Mouse (Mus musculus): ENCODE measurements around the gene Sh3rf1.

Sh3rf1 gene

DNA sequence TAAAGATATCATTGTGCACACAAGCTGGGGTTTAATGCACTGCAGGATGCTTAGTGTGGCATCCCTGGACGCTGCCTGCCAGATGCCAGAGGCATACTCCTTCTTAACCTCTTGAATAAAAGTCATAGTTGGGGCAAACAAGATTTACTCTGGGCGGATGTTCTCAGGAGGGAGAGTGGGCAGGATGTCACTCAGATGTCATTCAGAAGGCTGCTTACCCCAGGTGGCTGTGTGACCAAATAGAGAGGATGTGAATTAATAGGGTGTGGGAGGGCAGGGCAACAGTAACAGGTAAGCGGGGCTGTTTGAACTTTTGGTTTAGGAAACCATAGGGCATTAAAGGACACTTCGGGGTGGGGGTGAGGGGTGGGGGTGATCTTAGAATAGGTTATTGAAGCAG lies 37.7 kb downstream of the Sh3rf1 start:
- no peak for DNase-seq (ENCODE audit: low read depth, low spot score)

DNA sequence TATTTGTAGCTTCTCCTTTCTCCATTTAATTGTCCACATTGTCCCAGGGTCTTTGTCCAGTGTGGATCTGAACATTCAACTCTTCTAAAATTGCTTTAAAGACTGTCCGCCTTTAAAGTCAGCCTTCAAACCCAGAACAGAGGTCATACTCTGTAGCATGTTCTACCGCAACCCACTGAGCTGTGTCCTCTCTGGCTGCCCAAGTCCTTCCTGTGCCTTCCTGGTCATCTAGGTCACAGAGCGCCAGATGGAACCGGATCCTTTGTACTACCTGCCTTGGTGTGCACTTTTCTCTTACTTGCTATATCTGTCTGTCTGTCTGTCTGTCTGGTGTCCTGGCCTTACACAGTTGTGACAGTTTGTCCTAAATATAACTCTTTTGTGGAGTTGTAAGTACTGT lies 40.0 kb downstream of the Sh3rf1 start:
- DNase-seq (ENCODE audit: low read depth, low spot score) = no peak

DNA sequence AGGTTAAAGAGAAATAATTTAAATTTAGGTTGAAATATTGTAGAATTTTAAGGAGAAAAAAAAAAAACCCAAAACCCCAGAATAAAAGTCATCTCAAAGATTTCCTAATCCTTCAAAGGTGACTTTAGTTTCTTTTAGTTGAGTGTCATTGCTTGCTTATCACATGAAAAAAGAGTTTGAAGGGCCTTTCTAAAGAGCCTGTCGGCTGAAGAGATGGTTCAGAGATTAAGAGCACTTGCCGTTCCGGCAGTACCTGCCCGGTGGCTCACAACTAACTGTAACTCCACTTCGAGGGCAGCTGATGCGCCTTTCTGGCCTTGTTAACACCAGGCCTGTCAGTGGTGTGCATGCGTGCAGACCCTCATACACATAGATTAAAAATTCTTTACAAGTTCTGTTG lies 41.2 kb downstream of the Sh3rf1 start:
- no peak for DNase-seq (ENCODE audit: low read depth, low spot score)

DNA sequence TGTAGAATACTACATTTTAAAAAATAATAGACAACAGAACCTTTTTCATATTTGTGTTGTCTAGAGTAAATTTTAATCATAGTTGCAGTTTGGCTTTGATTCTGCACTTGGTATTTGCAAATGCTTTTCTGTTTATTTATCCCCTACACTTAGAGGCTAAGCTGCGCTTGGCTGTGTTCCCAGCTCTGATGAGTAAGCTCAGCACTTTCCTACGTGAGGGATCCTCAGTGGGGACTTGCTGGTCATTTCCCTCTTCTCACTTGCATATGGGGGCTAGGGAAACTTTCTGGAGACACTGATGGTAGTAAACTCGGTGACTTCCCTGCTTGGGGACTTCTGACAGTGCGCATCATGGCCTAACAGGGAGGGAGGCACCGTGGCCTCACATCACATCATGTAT lies 41.7 kb downstream of the Sh3rf1 start:
- no peak for DNase-seq (ENCODE audit: low read depth, low spot score)

DNA sequence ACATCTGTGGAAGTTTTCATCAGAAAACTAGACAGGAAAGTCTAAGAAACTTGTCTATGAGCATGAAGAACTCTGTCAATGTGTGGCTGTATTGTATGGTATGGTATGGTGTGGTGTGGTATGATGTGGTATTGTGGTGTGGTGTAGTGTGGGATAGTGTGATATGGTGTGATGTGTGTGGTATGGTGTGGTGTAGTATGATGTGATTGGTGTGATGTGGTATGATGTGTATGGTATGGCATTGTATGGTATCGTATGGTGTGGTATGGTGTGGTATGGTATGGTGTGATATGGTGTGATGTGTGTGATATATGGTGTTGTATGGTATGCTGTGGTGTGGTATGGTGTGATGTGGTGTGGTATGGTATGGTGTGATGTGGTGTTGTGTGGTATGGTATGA lies 43.4 kb downstream of the Sh3rf1 start:
- DNase-seq (ENCODE audit: low read depth, low spot score) = no peak

DNA sequence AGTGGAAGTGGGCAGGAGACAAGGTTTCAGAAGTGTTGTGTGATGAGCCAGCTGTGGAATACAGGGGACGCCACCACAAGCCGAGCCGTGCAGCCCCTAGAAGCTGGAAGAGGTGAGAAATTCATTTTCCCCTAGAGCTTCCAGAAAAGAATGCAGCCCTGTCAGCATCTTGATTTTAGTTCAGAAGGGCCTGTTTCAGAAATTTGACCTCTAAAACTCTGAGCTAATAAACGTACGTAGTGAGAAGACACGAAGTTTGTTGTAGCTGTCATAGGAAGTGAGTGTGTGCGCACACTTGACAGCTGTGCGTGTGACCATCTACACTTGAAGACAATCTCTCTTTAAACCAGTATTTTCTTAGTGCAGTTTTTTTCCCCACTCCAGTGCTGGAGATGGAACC lies 44.0 kb downstream of the Sh3rf1 start:
- DNase-seq (ENCODE audit: low read depth, low spot score) = no peak

DNA sequence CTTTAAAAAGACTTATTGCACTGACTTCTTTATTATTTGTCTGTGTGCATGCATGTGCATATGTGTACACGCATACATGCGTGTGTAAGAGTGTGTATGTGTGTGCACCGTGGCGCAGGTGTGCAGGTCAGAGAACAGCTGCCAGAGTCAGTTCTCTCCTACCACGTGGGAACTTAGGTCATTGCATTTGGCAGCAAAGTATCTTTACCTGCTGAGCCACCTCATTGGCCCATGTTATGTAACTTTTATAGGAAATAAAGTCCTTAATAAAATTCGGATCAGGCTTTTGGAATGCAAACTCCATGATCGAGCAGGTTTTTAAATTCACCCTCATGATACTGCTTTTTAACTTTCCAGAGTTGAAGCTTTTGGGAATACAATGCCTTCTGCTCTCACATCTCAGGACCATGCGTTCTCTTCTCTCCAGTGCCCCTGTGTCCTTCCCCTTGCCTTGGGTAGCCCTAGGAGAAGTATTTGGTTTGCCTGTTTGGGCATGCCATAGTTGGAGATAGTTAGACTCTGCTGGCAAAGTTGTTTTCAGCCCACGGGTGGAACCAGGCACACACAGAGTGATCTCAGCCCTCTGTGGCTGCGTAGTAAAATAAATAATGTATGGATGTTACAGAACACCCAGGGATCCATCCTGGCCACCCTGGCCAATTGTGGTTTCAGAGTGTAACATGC lies 44.7 kb downstream of the Sh3rf1 start:
- DNase-seq (ENCODE audit: low read depth, low spot score) = no peak

DNA sequence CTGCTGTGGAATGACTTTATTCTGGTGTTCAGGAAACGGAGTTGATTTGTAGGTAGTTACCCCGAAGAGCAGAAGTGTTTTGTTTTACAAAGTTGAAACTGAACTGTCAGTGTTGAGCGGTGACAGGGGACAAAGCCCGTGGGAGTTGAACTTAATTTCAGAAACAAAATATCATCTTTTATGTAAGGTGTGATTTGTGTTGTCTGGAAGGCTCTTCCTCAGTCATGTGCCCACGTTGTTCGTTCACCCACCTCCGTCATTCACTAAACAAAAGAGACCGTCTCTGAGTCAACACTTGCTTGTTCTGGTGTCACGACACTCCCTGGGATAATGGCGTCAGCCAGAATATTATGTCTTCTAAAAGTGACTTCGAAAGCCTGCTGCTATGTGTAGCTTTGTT lies 46.3 kb downstream of the Sh3rf1 start:
- DNase-seq (ENCODE audit: low read depth, low spot score) = no peak

DNA sequence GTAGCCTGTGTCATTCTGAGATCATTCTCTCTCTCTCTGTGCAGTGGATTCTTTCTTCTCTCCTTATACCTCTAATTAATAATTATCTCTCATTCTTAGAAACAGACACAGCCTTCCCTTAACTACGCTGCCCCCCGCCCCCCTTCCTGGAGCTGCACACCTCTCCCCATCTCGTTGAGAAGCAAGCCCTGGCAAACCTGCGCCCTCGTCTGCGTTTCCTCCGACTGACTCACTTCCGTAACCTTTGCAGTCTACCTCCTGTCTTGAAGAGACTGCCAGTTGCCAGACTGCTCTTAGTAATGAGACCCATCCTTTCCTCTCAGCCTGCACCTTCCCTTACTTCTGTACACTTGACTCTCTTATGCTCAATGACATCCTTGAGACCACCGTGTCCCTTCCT lies 46.9 kb downstream of the Sh3rf1 start:
- DNase-seq (ENCODE audit: low read depth, low spot score) = no peak

DNA sequence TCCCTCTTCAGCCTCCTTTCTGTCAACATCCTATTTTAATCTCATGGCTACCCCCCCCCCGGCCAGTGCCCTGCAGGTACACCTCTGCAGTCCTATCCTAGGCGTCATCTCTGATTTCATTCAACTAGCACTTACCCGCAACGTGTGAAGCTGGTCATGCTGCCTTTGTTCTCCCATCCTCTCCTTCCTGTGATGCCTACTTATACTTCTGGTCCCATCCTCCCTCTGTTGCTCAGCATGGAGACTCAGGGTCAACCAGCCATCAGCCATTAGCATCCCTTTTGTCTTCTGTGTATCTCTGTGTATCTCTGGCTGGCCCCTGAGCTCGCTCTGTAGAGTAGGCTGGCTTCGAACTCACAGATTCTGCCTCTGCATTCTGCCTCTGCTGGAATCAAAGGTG lies 47.3 kb downstream of the Sh3rf1 start:
- no peak for DNase-seq (ENCODE audit: low read depth, low spot score)

DNA sequence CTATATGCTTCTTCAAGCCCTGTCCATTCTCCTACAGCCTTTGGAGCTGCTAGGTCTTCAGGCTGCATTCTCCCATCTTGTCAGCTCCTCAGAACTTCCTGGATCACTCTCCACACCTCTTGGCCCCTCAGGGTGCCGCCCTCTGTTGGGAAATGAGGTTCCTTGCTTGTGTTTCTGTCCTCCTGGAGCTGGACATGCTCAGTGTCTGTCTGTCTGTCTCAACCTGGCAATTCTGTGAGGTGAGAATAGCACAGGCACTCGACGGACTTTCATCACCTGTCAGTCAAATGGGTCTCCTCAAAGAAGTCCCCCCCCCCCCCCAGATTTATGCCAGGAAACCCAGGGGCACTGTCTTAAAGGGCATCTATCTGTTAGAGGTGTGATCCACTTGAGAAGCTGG lies 49.2 kb downstream of the Sh3rf1 start:
- DNase-seq (ENCODE audit: low read depth, low spot score) = no peak

DNA sequence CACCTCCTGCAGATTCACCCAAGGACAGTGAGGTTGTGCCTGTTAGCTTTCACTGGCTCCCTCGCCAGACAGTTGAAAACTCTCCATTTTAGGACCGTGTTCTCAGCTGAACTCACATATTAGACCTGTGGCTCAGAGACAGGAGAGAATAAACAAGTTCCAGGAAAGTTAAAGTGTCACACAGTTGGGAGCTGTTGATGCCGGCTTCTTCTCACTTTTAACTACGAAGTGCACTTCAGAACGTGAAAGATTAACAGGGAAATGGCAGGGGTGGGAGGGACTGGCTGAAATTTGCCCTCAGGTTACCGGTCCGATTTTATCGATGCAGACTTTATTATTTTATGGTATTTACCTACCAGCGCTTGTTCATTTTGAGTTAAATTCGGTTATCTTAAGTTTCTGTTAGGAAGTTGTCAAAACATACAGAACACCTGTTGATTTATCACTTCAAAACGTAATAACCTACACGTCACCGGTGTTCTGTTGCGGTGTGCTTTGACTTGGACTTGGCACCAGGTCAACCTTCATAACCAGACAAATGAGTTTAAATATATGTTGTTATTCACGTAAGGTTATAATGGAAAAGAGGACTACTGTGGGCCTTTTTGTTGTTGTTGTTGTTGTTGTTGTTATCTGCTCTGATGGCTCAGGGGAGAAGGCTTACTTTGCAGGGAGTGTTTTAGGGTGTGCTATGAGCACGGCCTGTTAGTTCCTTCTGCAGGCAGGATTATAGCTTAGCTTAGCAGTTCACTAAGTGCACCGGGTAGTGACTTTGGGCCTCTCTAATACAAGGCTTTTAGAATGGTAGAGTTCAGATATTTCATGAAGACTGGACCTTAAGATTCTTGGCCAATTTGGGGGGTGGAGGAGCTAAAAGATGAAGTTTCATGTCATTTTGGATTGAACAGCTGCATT lies 49.9 kb downstream of the Sh3rf1 start:
- DNase-seq (ENCODE audit: low read depth, low spot score) = no peak

DNA sequence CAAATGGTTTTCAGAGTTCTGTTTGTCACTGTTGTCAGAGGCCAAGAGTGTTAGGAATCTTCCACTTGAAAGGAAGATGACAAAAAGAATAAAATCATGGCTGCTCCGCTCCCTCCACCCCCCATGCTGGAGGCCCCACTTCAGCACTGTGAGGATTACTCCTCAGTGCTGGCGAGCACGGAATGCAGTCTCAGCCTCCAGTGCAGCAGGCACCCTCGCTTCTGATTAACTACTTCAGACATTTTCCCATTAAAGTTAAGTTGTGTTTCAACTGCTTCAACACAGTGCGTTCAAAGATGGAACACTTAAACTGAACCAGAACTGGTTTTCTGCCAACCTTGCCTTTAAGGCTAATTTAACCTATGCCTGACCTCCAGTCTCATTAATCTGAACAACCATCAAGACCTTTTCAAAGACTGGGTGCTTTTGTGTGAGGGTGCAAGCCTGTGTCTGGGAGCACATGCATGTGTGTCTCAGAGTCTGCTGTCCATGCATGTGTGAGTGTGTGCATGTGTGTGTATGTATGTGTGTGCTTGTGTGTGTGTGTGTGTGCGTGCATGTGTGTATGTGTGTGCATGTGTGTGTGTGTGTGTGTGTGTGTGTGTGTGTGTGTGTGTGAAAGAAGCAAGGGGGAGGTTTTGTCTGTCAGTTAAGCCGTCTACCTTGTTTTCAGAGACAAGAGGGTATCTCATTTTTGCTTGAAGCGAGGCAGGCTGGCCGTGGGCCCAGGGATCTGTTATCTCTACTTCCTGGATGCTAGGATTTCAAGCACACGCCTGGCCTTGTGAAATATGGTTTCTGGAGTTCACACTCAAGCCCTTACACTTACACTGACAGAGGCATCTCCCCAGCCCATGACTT lies 51.2 kb downstream of the Sh3rf1 start:
- no peak for DNase-seq (ENCODE audit: low read depth, low spot score)

DNA sequence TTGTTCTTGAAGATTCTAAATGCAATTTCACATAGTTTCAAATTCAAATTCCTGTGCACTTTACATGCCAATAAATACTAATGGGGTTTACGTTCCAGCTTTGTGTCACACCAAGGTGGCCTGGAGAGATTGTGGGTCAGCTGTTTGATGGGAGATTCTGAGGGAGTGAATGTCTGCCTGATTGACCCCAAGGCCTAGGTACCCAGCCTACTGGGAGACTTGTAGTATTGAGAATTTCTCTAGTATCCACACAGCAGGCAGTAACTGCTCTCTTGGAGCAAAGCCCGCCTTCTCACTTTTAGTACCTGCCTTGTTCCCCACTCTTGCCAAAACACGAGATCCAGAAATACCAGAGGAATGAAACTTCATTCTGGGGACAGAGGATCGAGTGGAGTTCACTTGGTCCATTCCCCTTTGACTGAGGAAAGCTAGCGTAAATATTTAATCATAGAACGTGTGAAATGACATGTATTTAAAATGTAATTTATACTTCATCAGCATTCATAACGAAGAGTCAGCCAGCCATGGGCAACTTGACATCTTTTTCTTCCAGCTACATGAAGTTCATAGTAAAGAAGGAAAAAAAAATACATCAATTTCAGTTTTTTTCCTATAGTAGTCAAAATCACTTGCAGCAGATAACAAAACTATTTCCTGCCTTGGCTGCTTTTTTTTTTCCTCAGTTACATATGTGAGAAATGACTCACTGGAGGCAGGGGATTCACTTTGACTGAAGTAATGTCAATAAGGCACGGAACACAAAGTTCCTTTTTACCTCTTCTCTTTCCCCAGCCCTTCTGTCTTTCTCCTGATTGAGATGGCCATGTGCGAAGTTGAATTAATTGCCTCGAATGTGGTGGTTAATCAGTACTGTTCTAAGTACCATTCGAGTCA lies 52.0 kb downstream of the Sh3rf1 start:
- no peak for DNase-seq (ENCODE audit: low read depth, low spot score)

DNA sequence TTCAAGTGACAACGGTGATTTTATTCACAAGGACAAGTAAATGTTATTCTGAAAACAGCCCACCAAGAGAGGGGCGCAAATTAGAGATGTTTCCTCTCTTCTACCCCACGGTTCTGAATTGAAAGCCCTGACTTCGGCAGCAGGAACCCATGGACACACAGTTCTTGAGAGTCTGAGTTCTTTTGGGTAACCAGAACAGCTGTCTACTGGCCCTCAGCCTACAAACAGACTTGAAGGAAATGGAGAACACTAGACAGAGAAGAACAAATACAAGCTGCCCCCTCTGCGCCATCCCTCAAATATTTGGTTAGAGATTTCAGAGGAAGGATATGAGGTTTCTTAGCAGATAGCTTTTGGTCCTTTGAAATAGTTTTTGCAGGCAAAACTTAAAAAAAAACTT lies 52.7 kb downstream of the Sh3rf1 start:
- no peak for DNase-seq (ENCODE audit: low read depth, low spot score)

DNA sequence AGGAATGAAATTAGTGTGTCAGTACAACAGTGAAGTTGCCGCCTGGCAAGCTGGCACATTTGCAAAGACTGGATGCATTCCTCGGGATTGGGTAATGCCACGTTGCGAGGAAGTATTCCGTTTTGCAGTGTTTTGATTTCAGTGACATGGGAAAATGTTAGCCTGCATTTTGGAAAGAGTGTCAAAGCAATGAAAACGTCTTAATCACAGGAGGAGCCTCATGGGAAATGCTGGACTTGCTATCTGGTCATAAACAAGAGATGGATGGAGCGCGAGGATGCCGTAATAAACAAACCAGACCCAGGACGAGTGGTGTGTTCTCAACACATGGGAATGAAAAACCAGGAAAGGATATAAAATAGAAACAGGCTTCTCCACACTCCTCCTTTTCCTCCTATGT lies 55.4 kb downstream of the Sh3rf1 start:
- no peak for DNase-seq (ENCODE audit: low read depth, low spot score)

DNA sequence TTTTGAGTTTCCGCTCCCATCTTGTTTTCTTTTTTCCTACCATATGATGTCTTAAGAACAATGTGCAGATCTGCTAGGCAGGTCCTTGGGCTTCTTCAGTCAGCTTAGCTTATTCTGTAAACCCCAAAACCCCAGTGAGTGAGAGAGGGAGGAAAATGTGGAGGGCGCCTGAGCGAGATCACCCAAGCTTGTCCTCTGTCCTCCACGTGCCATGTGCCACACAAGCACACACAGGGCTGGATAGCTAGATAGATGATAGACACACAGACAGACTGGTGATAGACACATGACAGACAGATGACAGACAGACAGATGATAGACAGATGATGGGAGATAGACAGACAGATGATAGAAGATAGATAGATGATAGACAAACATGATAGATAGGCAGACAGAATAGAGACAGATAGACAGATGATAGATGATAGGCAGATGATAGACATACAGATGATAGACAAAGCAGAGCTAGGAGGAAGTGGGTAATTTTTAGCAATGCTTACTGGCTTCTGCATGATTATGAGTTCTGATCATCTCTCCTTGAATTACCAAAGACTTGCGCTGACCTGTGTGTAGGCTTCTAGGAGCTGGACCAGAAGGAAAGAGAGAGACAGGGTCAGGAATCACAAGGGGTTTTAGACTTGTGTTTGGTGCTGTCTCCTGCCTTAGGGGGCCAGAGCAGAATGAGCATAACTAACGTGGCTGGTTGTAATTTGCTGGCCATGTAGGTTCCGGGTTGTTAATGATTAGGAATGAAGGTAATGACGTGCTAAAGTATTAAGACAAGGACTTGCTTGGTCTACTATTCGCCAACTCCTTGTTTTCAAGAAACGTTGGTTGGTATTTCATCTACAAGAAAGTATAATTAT lies 58.9 kb downstream of the Sh3rf1 start:
- DNase-seq (ENCODE audit: low read depth, low spot score) = no peak

DNA sequence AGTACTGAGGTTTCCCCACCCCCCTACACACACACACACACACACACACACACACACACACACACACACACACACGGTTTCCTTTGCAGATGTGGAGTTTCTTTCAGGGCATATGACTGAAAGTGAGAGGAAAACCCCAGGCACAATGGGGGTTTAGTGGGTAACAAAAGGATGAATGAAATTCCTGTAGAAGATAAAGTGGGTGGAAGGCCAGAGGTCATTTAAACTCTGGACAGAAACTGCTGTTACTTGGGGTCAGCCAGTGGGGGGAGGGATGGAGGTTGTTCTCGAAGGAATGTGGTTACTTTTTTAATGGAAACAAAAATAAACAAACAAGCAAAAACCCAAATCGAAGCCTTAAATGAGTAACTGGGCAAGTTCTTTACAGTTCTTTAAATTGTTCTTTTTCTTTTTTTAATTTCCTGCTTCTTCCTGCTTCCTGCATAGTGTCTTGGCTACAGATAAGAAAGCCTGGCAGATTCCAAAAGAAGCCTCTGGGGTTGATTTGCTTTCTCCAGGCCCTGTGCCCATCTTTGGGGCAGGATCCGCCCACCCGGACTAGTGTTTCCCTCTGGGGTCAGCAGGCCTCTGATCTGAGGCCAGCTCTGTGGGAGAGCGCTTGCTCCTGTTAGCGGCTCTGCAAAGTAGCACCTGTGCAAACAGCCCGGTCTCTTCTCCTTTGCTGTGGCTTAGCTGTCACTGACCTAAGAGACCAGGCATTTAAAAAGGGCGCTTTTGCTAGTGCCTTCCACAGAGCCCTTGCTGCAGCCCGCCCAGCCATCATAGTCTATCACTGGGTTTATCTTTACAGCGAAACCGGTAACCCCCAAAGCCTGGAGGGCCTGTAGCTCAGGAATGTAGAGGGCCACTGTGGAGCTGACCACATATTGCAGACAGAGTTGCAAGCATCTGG lies 59.8 kb downstream of the Sh3rf1 start:
- DNase-seq (ENCODE audit: low read depth, low spot score) = no peak

DNA sequence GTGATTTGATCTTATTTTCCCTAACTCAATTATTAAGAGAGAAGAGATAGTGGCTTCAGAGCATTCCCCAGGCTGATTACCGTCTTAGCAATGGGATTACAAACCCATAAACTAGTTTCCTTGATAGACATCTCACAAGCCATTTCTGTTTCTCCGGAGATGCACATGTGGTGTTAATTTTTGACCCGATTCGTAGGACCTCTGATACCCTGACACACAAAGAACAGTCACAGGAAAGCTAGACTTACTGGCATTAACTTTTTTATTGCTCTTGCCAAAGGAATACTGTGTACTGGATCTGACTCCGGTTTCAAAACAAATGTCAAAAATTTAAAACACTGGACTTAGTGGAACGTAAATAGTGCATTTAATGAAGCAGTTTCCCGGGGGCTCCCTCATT lies 62.2 kb downstream of the Sh3rf1 start:
- DNase-seq (ENCODE audit: low read depth, low spot score) = no peak
